21 mouse cellular contexts compared by ENCODE assay signal in the genomic region with DNA sequence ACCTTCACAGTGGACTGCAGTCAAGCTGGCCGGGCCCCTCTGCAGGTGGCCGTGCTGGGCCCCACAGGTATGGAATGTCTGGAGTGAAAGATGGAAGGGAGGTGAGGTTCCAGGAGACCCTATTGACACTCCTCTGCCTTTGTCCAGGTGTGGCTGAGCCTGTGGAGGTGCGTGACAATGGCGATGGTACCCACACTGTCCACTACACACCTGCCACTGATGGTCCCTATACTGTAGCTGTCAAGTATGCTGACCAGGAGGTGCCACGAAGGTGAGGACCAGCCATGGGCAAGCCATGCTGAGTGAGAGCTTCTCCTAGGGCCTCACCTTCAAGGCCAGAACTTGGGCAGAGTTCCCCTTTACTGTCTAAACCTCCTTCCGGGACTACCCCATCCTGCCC. TPM values are rescaled to one million over a fixed set of nuclear protein-coding genes. Genes with fewer than 3 reads are reported as not detected.
"Had no signal": no experiment of that assay in that cellular context is flagged by ENCODE, and none has a peak within 500 bp of the region (broad histone marks: within the 10 kb centered on the region; RNA-seq: fewer than 3 reads in every experiment).

No protein-coding gene starts in this region.

- H3K4me2 ChIP-seq: neural tube, embryonic 13.5 days; neural tube, embryonic 15.5 days; stomach, embryonic 15.5 days had no signal

- H3K4me3 ChIP-seq: neural tube, embryonic 13.5 days; neural tube, embryonic 15.5 days; stomach, embryonic 15.5 days had no signal

- DNase-seq: retina, postnatal 1 day; right cerebral cortex, adult 18-20 months; right cerebral cortex, postnatal 14 days; right cerebral cortex, postnatal 25 days; right cerebral cortex, postnatal 4 days; spleen, adult 18-20 months; thymus, adult 18-20 months; thymus, adult 2 months; thymus, postnatal 14 days; thymus, postnatal 25 days; thymus, postnatal 36 days; thymus, postnatal 4 days had no signal

- H3K27me3 ChIP-seq: neural tube, embryonic 13.5 days; neural tube, embryonic 15.5 days; stomach, embryonic 15.5 days had no signal

RNA-seq across cellular contexts. Expression of gene Atp6v1fnb, which starts 20.6 kb away (rescaled TPM):
- polyA plus RNA-seq: neural tube, embryonic 13.5 days; spleen, adult 2 months; stomach, embryonic 14.5 days; stomach, embryonic 16.5 days; stomach, postnatal 0 days; thymus, postnatal 0 days; urinary bladder, adult 2 months had no signal
